Mouse (Mus musculus): ENCODE results near the gene Grin3b.
"Not testable (repeated sequence)": the region's sequence is repeated elsewhere in the genome, so short reads cannot be mapped to it uniquely, and the experiment has no call there.

Gene Grin3b

DNA sequence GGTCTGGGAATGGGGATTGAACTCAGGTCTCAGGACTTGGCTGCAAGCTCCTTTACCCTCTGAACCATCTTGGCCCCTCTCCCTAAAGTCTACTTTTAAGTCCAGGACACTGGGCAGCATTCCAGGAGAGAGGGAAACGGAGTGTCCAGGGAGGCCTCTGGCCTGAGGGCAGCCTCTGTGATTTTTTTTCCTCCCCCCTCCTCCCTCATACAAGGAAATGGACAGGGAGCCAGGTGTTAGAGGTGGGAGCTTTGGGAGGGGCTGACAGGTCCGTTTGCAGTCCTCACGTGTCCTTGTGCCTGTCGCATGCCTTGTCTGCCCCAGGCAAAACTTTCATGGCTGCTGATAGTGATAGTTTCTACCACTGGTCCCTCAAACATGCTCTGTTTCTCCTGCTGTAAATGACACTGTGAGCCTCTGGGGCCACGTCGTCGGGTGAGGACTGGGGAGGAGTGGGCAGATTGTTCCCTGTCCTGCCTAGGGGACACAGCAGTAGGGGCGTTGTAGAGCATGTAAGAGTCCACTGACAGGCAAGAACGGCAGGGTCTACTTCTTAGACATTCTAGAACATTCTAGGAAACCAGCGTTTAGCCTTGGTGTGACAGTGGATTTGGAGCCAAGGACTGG, 34.1 kb upstream of the Grin3b start:
- no peak for DNase-seq

- peak; percentile 66 for DNase-seq
Observed at GRCm38 (mm10) chr10:79936911-79937441, 33.5 kb upstream of the Grin3b start.

DNA sequence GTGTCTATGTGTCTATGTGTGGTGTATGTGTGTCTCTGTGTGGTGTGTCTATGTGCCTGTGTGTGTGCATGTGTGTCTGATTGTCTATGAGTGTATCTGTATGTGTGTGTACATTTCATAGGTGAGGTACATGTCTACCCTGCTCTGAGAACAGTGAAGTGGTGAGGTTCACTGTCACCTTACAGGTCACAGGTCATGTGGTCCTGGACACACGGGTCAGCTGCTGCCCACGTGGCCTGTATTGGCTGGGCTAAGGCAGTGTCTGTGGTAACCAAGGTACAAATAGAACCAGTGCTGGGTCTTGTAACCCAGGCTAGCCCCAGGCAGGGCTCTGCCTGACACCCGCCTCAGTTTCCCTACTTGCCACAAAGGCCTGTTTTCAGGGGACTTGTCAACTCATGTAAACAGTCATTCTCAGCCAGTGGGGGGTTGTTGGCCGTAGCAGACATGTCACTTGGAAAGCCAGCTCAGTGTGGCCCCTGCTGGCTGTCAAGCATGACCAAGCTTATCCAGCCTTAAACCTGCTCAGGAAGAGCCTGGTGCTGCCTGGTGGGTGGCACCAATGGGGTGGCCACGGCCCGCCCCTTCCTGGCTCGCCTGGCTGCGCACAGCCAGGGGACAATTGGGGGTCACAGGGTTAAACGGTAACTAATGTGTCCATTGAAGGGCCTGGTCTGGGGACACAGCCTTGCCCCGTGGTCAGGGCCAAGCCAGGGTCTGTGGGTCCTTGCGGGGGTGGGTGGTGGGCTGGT, 32.6 kb upstream of the Grin3b start:
- DNase-seq: no peak

DNA sequence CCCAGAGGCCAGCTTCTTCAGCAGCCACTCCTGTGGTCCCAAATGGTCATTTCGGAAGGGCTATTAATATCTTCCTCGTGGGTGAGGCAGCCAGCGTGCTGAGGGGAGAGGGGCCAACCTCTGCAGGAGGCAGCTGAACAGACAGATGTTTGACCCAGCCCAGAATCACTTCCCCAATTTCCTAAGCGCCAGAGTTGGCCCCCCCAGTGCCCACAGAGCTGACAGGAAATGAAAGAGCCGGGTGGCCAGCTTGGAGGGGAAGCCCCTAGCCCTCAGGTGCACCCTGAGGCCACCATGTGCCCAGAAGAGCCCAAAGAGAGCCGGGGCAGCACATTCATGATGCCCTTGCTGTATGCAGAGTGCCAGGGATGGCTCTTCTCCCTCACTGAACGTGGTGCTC, 29.8 kb upstream of the Grin3b start:
- DNase-seq: no peak

DNA sequence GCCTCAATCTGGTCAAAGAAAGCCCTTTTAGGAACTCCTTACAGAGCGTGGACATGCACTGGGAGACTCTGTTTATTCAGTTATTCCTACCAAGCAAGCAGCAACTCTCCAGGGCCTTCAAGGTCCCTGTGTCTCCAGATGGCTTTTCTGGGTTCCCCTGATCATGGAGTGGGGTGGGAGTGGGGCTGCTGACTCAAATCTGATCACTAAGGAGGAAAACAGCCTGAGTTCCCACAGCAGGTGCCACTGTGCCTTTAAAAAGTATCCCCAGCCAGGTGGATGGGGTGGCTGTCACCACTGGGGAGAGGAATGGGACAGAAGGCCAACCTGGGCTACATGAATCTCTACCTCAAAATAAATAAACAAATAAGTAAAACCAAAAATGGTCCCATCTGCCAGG, 27.5 kb upstream of the Grin3b start:
- no peak for DNase-seq

GRCm38 (mm10) chr10:79943471-79943901, 27.0 kb upstream of the Grin3b start:
- no peak for DNase-seq

GRCm38 (mm10) chr10:79945507-79946234, 24.8 kb upstream of the Grin3b start:
- no peak for DNase-seq

GRCm38 (mm10) chr10:79946752-79947322, 23.7 kb upstream of the Grin3b start:
- DNase-seq: no peak

GRCm38 (mm10) chr10:79947502-79947901, 23.0 kb upstream of the Grin3b start:
- no peak for DNase-seq

- no peak for DNase-seq
Observed at GRCm38 (mm10) chr10:79949873-79950272, 20.6 kb upstream of the Grin3b start.

GRCm38 (mm10) chr10:79950661-79951060, 19.9 kb upstream of the Grin3b start:
- no peak for DNase-seq

DNA sequence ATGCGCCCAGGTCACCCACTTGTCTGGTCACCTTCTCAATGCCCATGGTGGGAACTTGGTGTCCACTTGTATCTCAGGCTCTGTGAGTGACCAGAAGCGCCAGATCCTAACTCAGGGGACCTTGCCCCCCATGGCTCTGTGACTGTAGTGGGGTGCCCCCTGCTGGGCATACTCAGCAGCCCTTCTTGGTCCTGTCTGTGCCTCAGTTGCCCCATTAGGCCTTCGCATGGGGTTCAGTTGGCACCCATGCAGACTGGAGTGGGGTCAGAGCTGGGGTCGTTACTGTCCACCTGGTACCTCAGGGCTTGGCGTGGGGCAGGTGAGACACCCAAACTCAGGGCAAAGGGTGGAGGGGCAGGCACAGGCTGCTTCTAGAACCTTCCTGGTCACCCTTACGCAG, 16.6 kb upstream of the Grin3b start:
- DNase-seq: peak; percentile 61

GRCm38 (mm10) chr10:79955691-79956090, 14.8 kb upstream of the Grin3b start:
- no peak for DNase-seq

GRCm38 (mm10) chr10:79956643-79957154, 13.8 kb upstream of the Grin3b start:
- no peak for DNase-seq

DNA sequence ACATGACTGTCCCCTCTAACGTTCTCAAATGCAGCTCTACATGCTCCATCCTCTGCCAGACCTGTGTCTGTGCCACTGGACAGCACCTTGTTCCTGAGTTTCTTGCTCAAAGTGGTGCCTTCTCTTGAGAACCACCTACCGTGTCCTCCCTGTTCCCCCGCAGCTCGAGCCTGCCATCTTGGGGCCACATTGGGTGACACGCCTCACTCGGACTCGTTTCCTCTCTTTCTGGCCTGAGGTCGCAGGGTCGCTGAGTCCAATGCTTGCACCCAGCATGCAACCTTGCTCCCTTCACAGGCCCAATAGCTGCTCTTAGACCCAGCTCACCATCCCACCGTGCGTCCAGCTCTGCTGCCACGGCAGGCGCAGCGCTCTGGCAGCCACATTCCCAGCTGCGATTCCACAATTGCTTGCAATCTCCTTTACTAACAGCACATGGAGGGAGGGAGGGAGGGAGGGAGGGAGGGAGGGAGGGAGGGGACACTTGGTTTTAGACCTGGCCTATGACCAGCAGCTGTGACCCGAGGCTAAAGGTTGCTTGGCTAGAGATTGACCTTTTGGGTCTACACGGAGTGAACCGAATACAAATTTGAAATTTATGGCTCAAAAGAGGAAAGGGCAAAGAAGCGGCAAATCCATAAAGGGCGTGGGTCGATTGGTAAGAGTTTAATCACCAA, 12.2 kb upstream of the Grin3b start:
- DNase-seq: peak; percentile 88

GRCm38 (mm10) chr10:79959412-79959811, 11.1 kb upstream of the Grin3b start:
- DNase-seq: not testable (repeated sequence)

GRCm38 (mm10) chr10:79959847-79960601, 10.5 kb upstream of the Grin3b start, which contains the start of gene Wdr18:
Gene Wdr18 (plus strand): TSS chr10:79960152.
- DNase-seq: peak; percentile 100

GRCm38 (mm10) chr10:79960671-79961294, 9.7 kb upstream of the Grin3b start:
- no peak for DNase-seq

GRCm38 (mm10) chr10:79964727-79965126, 5.8 kb upstream of the Grin3b start:
- DNase-seq: no peak

- no peak for DNase-seq
Observed at GRCm38 (mm10) chr10:79965325-79965724, 5.2 kb upstream of the Grin3b start.

- no peak for DNase-seq
Observed at GRCm38 (mm10) chr10:79966886-79967400, 3.6 kb upstream of the Grin3b start.

All from thymus, postnatal 25 days (tissue).